22 mouse cellular contexts compared by ENCODE assay signal in the genomic region with DNA sequence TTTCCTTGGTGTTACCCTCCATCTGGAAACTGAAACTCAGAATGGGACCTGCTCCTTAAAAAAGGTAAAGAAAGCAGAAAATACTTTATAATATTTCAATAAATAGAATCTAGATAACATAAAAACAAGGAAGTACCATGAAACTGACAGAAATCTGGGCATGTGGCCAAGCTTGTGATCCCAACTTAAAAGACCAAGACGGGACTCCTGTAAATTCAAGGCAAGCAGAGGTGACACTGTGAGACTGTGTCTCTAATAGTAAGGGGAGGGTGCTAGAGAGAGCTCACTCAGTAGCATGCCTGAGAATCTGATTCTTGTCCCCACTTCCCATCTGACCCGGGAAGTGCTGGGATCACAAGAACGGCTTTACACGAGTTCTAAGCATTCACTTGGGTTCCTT. TPM values are rescaled to one million over a fixed set of nuclear protein-coding genes. Genes with fewer than 3 reads are reported as not detected.
DNase-seq lines count a peak whose midpoint lies in the region; ATAC-seq and TF ChIP-seq lines count a peak whose summit lies in the region.
"Had no signal": no experiment of that assay in that cellular context is flagged by ENCODE, and none has a peak within 500 bp of the region (broad histone marks: within the 10 kb centered on the region; RNA-seq: fewer than 3 reads in every experiment).

No protein-coding gene starts in this region.

- H3K9me3 ChIP-seq in heart, embryonic 10.5 days = no peaks in the 10 kb centered on the region
- no peaks in the 10 kb centered on the region for H3K9me3 ChIP-seq in kidney, embryonic 15.5 days (replicated peaks)
- H3K9me3 ChIP-seq in midbrain, embryonic 13.5 days = no peaks in the 10 kb centered on the region
- H3K9me3 ChIP-seq: embryonic facial prominence, embryonic 12.5 days; hindbrain, embryonic 12.5 days; liver, embryonic 13.5 days; megakaryocyte, embryonic 14.5 days had no signal

- no peak overlapping the region for H3K27ac ChIP-seq in heart, embryonic 10.5 days
- H3K27ac ChIP-seq in kidney, embryonic 15.5 days = no peak overlapping the region
- peak overlapping the region; percentile 80 for H3K27ac ChIP-seq in bone marrow macrophage, adult 2 months (ENCODE audit: insufficient read depth, low read depth, low read length)
- H3K27ac ChIP-seq in midbrain, embryonic 13.5 days = no peak overlapping the region
- H3K27ac ChIP-seq: embryonic facial prominence, embryonic 12.5 days; forebrain, embryonic 13.5 days; heart, embryonic 13.5 days; hindbrain, embryonic 12.5 days; liver, embryonic 13.5 days had no signal

- H3K4me3 ChIP-seq in heart, embryonic 10.5 days = no peak overlapping the region
- H3K4me3 ChIP-seq in kidney, embryonic 15.5 days (replicated peaks) = no peak overlapping the region
- peak overlapping the region; percentile 12 for H3K4me3 ChIP-seq in bone marrow macrophage, adult 2 months (ENCODE audit: insufficient read depth, low read length)
- no peak overlapping the region for H3K4me3 ChIP-seq in midbrain, embryonic 13.5 days (replicated peaks)
- H3K4me3 ChIP-seq: embryonic facial prominence, embryonic 12.5 days; erythroblast, embryonic 14.5 days; forebrain, embryonic 13.5 days; heart, embryonic 13.5 days; hindbrain, embryonic 12.5 days; liver, embryonic 13.5 days; megakaryocyte, embryonic 14.5 days had no signal

- H3K4me1 ChIP-seq in heart, embryonic 10.5 days = no peaks in the 10 kb centered on the region
- no peaks in the 10 kb centered on the region for H3K4me1 ChIP-seq in kidney, embryonic 15.5 days
- peaks cover 13% of the 10 kb centered on the region for H3K4me1 ChIP-seq in bone marrow macrophage, adult 2 months (ENCODE audit: control insufficient read depth, insufficient read depth, low read length)
- H3K4me1 ChIP-seq in midbrain, embryonic 13.5 days (replicated peaks) = no peaks in the 10 kb centered on the region
- H3K4me1 ChIP-seq: embryonic facial prominence, embryonic 12.5 days; forebrain, embryonic 13.5 days; hindbrain, embryonic 12.5 days; liver, embryonic 13.5 days had no signal

- peak; percentile 31 to 62 for DNase-seq in adrenal gland, adult (ENCODE audit: inconsistent age in 2 of 2, low spot score in 1 of 2)
- DNase-seq in adrenal gland, adult 8-10 months = no peak
- peak; percentile 58 for DNase-seq in heart, embryonic 10.5 days (ENCODE audit: low spot score)
- no peak for DNase-seq in heart, adult 8-10 months (ENCODE audit: low spot score)
- peak; percentile 19 to 34 for DNase-seq in kidney, postnatal 4 days
- DNase-seq: cerebellum, adult 18-20 months; cerebellum, postnatal 14 days; heart, postnatal 14 days; layer of hippocampus, postnatal 36 days; liver, embryonic 13.5 days; lung, adult 2 months; lung, postnatal 36 days; midbrain, embryonic 14.5 days had no signal

- no peak for TF ChIP-seq POLR2A in bone marrow macrophage, adult 2 months (IDR thresholded peaks at IDR 0.05; ENCODE audit: borderline replicate concordance, low read depth, low read length)

- no peak overlapping the region for H3K4me2 ChIP-seq in kidney, embryonic 15.5 days
- no peak overlapping the region for H3K4me2 ChIP-seq in midbrain, embryonic 13.5 days (replicated peaks)
- H3K4me2 ChIP-seq: embryonic facial prominence, embryonic 12.5 days; forebrain, embryonic 13.5 days; heart, embryonic 13.5 days; hindbrain, embryonic 12.5 days; liver, embryonic 13.5 days had no signal

- peaks cover 19% of the 10 kb centered on the region; the same call in 1 of the 2 replicates for H3K36me3 ChIP-seq in heart, embryonic 10.5 days
- H3K36me3 ChIP-seq in kidney, embryonic 15.5 days = peaks cover 4% of the 10 kb centered on the region; the same call in 1 of the 2 replicates
- H3K36me3 ChIP-seq in midbrain, embryonic 13.5 days = peaks cover 22% of the 10 kb centered on the region
- H3K36me3 ChIP-seq: embryonic facial prominence, embryonic 12.5 days had no signal

- H3K9ac ChIP-seq in kidney, embryonic 15.5 days = no peak overlapping the region
- no peak overlapping the region for H3K9ac ChIP-seq in midbrain, embryonic 13.5 days (replicated peaks)
- H3K9ac ChIP-seq: embryonic facial prominence, embryonic 12.5 days; forebrain, embryonic 13.5 days; heart, embryonic 13.5 days; hindbrain, embryonic 12.5 days; liver, embryonic 13.5 days had no signal

- ATAC-seq in kidney, embryonic 15.5 days (replicated peaks; ENCODE audit: low FRiP score) = no peak
- ATAC-seq in midbrain, embryonic 13.5 days = no peak
- ATAC-seq: forebrain, embryonic 13.5 days had no signal

- TF ChIP-seq CTCF in bone marrow macrophage, adult 2 months (IDR thresholded peaks at IDR 0.05; ENCODE audit: low read depth, low read length) = no peak

- 81% methylated on average over 4 of the region's 4 CpGs for WGBS in heart, embryonic 10.5 days
- WGBS in kidney, embryonic 15.5 days = 73% methylated on average over 4 of the region's 4 CpGs
- 90% methylated on average over 4 of the region's 4 CpGs for WGBS in midbrain, embryonic 13.5 days

- no peaks in the 10 kb centered on the region for H3K27me3 ChIP-seq in heart, embryonic 10.5 days (ENCODE audit: insufficient read depth, poor library complexity, severe bottlenecking)
- H3K27me3 ChIP-seq in kidney, embryonic 15.5 days = no peaks in the 10 kb centered on the region
- H3K27me3 ChIP-seq in midbrain, embryonic 13.5 days = no peaks in the 10 kb centered on the region
- H3K27me3 ChIP-seq: embryonic facial prominence, embryonic 12.5 days; forebrain, embryonic 13.5 days; heart, embryonic 13.5 days; hindbrain, embryonic 12.5 days; liver, embryonic 13.5 days; megakaryocyte, embryonic 14.5 days had no signal

RNA-seq across cellular contexts. Expression of a gene that starts 13.0 kb away (rescaled TPM):
- 10 to 100 TPM; 26.7 to 32.4 (median 29.4) TPM for total RNA-seq in adrenal gland, adult 8-10 months (2022)
- polyA plus RNA-seq in heart, embryonic 10.5 days (2016; fragmentation: Nextera tagmentation; extraction: Ambion mirVana) = 12.3 and 13.6 TPM in 2 replicates
- total RNA-seq in heart, adult 8-10 months (2022) = 10 to 100 TPM; 16.1 to 18.4 (median 16.9) TPM
- 14.2 and 15.2 TPM in 2 replicates for polyA plus RNA-seq in kidney, embryonic 15.5 days (2015; fragmentation: Nextera tagmentation; extraction: Ambion mirVana)
- 31.9 and 35.3 TPM in 2 replicates for polyA plus RNA-seq in bone marrow macrophage, adult 2 months (2012; ENCODE audit: insufficient read depth, insufficient read length, missing spikeins)
- 21.2 and 23.3 TPM in 2 replicates for polyA plus RNA-seq in midbrain, embryonic 13.5 days (2015; fragmentation: Nextera tagmentation; extraction: Ambion mirVana)

RNA-seq across cellular contexts. Expression of a gene that starts 13.3 kb away (rescaled TPM):
- 100 to 1,000 TPM in 2 of 4 experiments, 10 to 100 TPM in 2; 86.3 to 111 (median 102) TPM for total RNA-seq in adrenal gland, adult 8-10 months (2022)
- 33.6 and 40.8 TPM in 2 replicates for polyA plus RNA-seq in heart, embryonic 10.5 days (2016; fragmentation: Nextera tagmentation; extraction: Ambion mirVana)
- total RNA-seq in heart, adult 8-10 months (2022) = 10 to 100 TPM; 54.5 to 60.8 (median 58.6) TPM
- polyA plus RNA-seq in kidney, embryonic 15.5 days (2015; fragmentation: Nextera tagmentation; extraction: Ambion mirVana) = 30.9 and 39.7 TPM in 2 replicates
- polyA plus RNA-seq in bone marrow macrophage, adult 2 months (2012; ENCODE audit: insufficient read depth, insufficient read length, missing spikeins) = 37.1 and 38.0 TPM in 2 replicates
- polyA plus RNA-seq in midbrain, embryonic 13.5 days (2015; fragmentation: Nextera tagmentation; extraction: Ambion mirVana) = 62.7 and 67.5 TPM in 2 replicates

RNA-seq across cellular contexts. Expression of a gene that starts 59.0 kb away (rescaled TPM):
- total RNA-seq in adrenal gland, adult 8-10 months (2022) = 10 to 100 TPM; 27.7 to 38.9 (median 36.1) TPM
- 52.6 and 68.9 TPM in 2 replicates for polyA plus RNA-seq in heart, embryonic 10.5 days (2016; fragmentation: Nextera tagmentation; extraction: Ambion mirVana)
- 10 to 100 TPM; 22.8 to 29.8 (median 28.1) TPM for total RNA-seq in heart, adult 8-10 months (2022)
- polyA plus RNA-seq in kidney, embryonic 15.5 days (2015; fragmentation: Nextera tagmentation; extraction: Ambion mirVana) = 68.9 and 72.6 TPM in 2 replicates
- 26.2 and 27.4 TPM in 2 replicates for polyA plus RNA-seq in bone marrow macrophage, adult 2 months (2012; ENCODE audit: insufficient read depth, insufficient read length, missing spikeins)
- polyA plus RNA-seq in midbrain, embryonic 13.5 days (2015; fragmentation: Nextera tagmentation; extraction: Ambion mirVana) = 88.7 and 91.2 TPM in 2 replicates

Comparison
In these comparisons a context has a peak if more than half of its experiments do, and no peak if none do; other contexts are left out.
1. DNase-seq: peak in adrenal gland, adult (2 of 2), heart, embryonic 10.5 days (single experiment) and kidney, postnatal 4 days (2 of 2); none in adrenal gland, adult 8-10 months (single experiment) and heart, adult 8-10 months (single experiment).